In the genomic region with DNA sequence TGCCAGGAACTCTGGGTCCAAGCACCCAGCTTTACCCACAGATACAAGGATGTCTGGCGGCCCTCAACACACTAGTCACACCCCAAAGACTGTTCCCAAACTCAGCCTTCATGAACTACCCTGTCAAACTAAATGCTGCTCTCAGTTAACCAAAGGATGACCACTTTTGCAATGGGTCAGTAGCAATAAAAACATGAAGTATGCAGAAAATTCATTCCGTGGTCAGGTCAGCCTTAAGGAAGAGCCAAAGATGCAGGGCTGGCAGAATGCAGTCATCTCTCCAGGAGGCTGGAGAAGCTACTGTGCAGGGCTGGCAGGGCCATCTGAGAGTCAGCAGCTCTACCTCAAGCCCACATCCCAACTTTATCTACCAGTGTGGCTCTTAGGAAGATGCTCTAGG, we compare ENCODE assay signal across 23 mouse cellular contexts.
"Had no signal": no experiment of that assay in that cellular context is flagged by ENCODE, and none has a peak within 500 bp of the region (broad histone marks: within the 10 kb centered on the region; RNA-seq: fewer than 3 reads in every experiment).

No protein-coding gene starts in this region.

- H3K4me2 ChIP-seq: heart, embryonic 11.5 days; heart, embryonic 13.5 days; heart, embryonic 15.5 days; hindbrain, embryonic 13.5 days; hindbrain, embryonic 15.5 days; limb, embryonic 13.5 days; limb, embryonic 15.5 days; liver, embryonic 11.5 days; liver, embryonic 13.5 days; liver, embryonic 15.5 days had no signal

- DNase-seq: gastrocnemius, postnatal 14 days; gastrocnemius, postnatal 36 days; kidney, adult 11 months; kidney, adult 8-10 months; kidney, postnatal 14 days; kidney, postnatal 36 days; layer of hippocampus, adult 9-11 months; layer of hippocampus, postnatal 36 days; left cerebral cortex, postnatal 4 days; liver, embryonic 13.5 days had no signal

- H3K9me3 ChIP-seq: heart, embryonic 13.5 days; heart, embryonic 15.5 days; hindbrain, embryonic 13.5 days; hindbrain, embryonic 15.5 days; limb, embryonic 13.5 days; limb, embryonic 15.5 days; liver, embryonic 13.5 days; liver, embryonic 15.5 days had no signal

- H3K27ac ChIP-seq: heart, adult 2 months; heart, embryonic 13.5 days; heart, embryonic 15.5 days; hindbrain, embryonic 13.5 days; hindbrain, embryonic 15.5 days; hindbrain, postnatal 0 days; kidney, postnatal 0 days; limb, embryonic 13.5 days; limb, embryonic 15.5 days; liver, embryonic 13.5 days; liver, embryonic 15.5 days had no signal

- H3K9ac ChIP-seq: heart, embryonic 13.5 days; heart, embryonic 15.5 days; hindbrain, embryonic 13.5 days; hindbrain, embryonic 15.5 days; limb, embryonic 13.5 days; limb, embryonic 15.5 days; liver, embryonic 13.5 days; liver, embryonic 15.5 days had no signal

- ATAC-seq: hindbrain, postnatal 0 days; intestine, embryonic 16.5 days had no signal

- H3K36me3 ChIP-seq: heart, embryonic 13.5 days; heart, embryonic 15.5 days; hindbrain, embryonic 13.5 days; hindbrain, embryonic 15.5 days; liver, embryonic 13.5 days; liver, embryonic 15.5 days had no signal

- H3K4me3 ChIP-seq: heart, adult 2 months; heart, embryonic 13.5 days; heart, embryonic 15.5 days; hindbrain, embryonic 13.5 days; hindbrain, embryonic 15.5 days; limb, embryonic 13.5 days; limb, embryonic 15.5 days; liver, embryonic 13.5 days; liver, embryonic 15.5 days had no signal

- H3K4me1 ChIP-seq: heart, embryonic 13.5 days; heart, embryonic 15.5 days; hindbrain, embryonic 13.5 days; limb, embryonic 13.5 days had no signal

- H3K27me3 ChIP-seq: heart, embryonic 13.5 days; heart, embryonic 15.5 days; hindbrain, embryonic 13.5 days; hindbrain, embryonic 15.5 days; limb, embryonic 13.5 days; limb, embryonic 15.5 days; liver, embryonic 13.5 days; liver, embryonic 15.5 days had no signal
